Mouse (Mus musculus): ENCODE data around the gene Zfp787.

DNA sequence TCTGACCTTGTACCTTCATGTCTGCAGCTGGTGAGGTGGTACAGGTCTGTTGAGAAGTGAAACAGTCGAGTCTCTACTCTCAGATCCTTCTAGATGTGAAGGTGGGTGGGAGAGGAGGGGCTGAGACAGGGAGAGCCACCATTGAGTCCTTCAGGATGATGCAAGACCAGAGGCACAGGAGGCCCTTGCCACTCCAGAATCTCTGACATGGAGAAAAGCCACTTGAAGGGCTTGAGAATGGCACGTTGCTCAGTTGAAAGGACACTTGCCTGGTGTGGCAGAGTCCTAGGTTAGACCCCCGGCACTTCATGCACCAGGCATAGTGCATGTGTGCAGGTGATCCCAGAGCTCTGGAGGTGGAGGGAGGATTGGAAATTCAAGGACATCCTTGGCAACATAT lies 5.7 kb upstream of the Zfp787 start:
- TF ChIP-seq CTCF (conservative IDR thresholded peaks at IDR 0.05; ENCODE audit: low read length): no peak
- TF ChIP-seq POU5F1 (IDR thresholded peaks at IDR 0.05; ENCODE audit: borderline replicate concordance, low read length): no peak
